Mouse (Mus musculus) spleen, postnatal 36 days (tissue): ENCODE results near the gene Osr1.

ENCODE experiments used
- DNase-seq, 2 experiments: peaks; one replicate each; pipeline ENCODE4 v3.0.0; 2022; ENCODE audit warnings: low spot score in 2 of 2, mixed read lengths in 1 of 2

The Osr1 gene

DNA sequence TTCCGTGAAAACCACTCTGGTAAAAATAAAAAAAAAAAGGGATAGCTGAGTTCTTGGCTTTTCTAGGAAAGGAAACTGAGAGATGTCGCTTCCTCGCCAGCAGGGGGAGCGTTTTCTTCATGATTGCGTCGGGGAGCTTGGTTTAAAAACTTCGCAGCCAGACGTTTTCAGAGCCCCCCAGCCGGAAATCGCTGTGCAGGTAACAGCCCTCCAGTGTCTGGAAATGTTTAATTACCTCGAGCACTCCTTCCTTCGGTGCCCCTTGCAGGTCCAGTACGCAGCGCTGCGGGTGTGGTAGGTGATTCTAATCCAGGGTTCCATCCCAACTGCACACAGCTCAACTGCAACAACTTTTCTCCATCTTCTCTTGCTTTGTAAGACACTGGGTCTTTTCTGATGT, at the start of gene Osr1:
Gene Osr1 (plus strand): TSS at position 146 of the 400 bp plus-strand sequence.
- no peak for DNase-seq

GRCm38 (mm10) chr12:9550328-9550727, 19.6 kb upstream of the Osr1 start:
- DNase-seq, result no peak

GRCm38 (mm10) chr12:9564956-9565355, 5.0 kb upstream of the Osr1 start:
- no peak for DNase-seq

DNA sequence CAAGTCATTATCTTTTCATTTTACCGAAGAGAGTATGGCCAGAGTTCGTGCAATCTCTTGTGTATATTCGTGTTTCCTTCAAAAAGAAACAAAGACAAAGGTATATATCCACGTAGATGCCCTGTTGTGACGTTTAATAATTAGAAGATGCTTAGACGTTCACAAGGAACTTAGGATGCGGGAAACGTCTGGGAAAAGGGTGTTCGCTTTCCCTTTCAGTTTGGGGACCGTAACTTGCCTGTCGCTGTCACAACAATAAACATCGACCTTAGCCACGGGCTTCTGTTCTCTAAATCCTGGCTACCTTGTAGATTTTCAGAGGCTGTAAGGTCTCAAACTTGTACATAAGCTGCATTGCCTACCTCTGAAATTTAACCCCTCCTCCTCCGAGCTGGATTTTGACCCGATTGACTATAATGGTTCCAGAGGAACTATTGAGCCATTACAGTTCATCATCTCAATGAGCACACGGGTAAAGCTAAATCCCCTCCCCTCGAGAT, 630 bp downstream of the Osr1 start:
- DNase-seq, result no peak

DNA sequence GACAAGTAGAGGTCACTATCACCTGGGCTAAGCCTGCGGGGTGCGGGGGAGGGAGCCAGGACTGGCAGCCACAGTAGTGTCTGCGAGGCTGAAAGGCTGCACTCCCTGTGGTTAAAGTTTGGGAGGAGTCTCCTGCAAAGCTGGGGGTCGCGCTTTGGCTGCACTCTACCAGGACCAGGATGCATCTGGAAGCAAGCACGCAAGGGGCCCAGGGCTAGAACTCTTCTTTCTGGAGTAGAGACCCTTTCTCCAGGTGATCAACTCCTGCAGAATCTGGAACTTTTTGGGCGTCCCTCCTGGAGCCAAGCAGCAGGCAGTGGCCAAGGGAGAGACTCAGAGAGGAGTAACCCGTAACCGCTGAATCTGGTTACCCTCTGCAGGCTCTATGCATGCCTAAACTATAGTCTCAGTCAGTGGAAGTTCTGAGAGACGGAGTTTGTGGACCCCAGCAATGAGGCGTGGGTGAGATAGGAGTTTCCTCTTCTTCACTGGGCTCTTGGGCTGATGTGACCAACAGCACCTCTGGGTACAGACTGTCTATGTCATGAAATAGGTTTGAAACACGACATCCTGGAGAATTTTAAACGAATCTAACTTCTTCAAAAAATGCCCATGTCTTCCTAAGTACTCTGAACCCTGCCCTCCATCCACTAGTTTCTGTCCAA, 1.5 kb downstream of the Osr1 start:
- DNase-seq, result no peak

DNA sequence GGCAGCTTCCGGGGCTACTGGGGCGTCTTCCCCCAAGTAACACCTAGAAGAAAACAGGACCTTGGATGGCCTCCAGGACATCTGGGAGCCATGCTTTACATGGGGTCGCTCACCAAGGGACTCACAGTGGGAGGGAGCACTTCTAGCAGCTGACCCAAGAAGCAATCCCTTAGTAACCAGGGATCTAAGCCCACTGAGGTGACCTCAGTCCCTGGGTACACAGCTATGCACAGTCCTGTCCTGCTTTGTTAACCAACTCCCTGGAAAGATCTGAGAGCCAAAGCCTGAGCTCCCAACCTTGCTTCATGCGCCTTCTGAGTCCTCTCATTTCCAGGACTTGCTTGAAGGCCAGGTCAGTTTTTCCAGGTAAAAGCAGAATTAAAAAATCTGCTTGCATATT, 2.1 kb downstream of the Osr1 start:
- DNase-seq, result no peak

DNA sequence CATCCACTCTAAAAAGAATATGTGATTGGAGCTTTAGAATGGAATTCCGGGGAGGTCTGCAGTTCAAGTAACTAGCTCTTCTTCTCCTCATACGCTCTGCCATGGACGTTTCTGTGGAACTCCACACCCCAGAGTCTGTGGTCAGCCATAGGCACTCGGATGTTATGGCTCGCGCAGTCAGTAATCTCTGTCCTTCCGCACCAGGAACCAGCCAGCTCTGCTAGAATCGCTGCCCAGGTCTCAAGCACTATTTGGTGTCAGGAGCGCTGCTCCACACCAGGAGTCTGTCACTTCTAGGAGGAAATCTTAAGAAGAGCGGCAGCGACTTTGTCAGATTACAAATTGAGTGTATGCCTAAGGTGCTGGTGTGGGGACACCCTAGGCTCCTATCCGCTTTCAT, 3.8 kb downstream of the Osr1 start:
- DNase-seq, result no peak

GRCm38 (mm10) chr12:9574244-9574871, 4.4 kb downstream of the Osr1 start:
- DNase-seq, result no peak

DNA sequence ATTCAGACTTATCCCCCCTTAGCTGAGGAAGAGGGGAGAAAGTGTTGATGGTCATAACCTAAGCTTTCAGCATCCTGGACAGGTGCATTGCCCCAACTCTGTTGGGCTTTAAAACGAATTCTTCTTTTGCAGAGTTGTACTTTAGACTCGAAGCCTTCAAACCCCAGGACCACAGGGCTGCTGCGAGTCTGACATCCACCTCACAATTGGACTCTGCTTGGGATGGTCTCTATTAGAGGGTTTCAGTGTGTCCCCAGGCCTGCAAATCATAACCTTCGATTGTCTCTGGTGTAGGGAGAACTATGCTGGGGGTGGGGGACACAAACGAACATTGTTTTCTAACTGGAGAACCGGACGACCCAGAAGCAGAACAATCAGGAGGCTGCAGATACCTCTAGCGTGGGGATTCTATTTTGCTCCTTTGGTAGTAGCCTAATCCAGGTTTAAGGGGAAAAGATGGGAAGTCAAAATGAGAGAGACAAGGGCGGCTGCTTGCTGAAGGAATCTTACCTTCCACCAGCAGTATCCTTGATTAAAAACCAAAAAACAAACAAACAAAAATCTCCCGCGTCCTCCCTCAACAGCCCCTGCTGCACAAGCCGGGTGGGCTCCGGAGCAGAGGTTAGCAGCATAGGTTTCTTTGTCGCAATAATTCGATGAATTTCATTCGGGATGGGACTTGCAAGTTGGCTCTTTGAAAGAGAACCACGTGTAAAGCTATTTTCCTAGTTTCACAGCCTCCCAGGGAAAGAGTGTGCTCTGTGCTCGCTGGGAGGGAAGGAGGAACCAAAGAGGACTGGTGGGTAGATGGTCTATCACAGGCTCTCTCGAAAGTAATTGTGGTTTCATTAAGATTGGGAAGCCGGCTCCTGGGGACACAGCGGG, 5.5 kb downstream of the Osr1 start:
- DNase-seq, result no peak

DNA sequence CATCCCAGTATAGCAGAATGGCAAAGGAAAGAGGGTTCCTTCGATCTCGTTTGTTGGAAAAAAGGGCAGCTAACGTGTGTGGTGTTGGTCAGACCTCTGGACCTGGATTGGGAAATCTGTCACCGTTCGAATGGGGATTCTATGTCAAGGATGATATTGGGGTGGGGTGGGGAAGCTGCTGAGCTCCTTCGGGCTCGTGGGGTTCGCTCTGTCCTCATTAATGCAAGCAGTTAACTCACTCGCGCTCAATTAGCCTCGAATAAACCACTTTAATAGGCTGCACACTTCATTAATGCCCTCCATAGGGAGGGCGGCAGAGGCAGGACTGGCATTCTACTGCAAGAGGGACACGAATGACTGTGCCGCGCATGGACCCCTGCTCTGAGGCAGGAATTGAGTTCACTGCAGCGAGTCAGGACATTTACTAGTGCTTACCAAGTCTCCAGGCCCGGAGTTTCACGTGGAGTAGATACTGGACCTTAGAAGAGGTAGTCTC, 6.2 kb downstream of the Osr1 start:
- no peak for DNase-seq

GRCm38 (mm10) chr12:9577610-9578009, 7.7 kb downstream of the Osr1 start:
- DNase-seq, result no peak

DNA sequence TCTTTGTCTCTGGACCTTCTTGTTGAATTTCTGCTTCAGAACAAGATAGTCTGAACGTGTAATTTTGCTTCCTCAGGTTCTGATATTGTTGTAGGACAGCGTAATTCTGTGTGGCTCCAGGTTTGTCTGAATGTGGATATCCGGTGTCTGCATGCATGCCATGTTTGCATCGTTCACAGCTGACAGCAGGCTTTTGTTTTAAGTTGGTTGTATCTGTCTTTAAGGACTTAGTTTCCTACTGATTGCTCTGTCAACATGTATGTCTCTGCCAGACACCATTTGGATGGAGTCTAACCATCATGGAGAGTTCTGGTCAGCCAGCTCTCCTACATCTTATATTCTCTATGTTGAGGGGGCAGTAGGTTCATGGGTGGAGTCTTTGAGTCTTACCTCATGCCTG, 8.7 kb downstream of the Osr1 start:
- no peak for DNase-seq

GRCm38 (mm10) chr12:9579301-9580030, 9.6 kb downstream of the Osr1 start:
- DNase-seq, result no peak

DNA sequence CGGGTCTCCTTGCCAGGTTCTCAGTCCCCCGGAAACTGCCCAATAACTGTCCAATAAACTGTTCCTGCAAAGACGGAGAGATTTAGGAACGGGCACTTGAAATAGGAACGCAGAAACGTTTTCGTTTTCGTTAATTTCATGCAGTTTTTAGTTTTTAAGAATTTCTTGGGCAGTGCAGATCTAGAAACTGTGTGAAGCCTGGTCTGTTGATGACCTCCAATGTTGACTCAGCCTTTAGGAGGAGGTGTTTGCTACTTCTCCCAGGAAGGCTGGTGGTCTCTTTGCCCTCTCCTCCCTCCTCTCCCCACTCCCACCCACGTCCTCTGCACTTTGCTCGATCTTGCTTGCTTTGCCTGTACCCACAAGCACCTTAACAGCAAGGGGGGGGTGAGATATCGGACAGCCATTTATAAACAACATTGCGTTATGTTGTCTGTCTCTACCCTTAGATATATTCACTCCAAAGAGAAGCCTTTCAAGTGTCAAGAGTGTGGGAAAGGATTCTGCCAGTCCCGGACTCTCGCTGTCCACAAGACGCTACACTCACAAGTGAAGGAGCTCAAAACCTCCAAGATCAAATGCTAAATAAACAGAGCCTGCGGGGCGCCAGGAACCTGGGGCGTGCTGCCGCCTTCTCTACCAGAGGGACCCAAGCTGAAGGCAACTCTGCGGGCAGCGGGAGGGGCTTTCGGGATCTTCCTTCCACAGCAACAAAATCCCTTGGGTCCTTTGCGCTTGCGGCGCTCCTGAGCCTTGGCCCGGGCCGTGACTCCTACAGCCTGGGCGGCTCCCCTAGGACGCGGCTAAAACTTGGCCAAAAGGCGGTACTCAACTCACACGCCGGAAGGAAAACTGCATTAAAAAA, 10.4 kb downstream of the Osr1 start:
- DNase-seq, result no peak

DNA sequence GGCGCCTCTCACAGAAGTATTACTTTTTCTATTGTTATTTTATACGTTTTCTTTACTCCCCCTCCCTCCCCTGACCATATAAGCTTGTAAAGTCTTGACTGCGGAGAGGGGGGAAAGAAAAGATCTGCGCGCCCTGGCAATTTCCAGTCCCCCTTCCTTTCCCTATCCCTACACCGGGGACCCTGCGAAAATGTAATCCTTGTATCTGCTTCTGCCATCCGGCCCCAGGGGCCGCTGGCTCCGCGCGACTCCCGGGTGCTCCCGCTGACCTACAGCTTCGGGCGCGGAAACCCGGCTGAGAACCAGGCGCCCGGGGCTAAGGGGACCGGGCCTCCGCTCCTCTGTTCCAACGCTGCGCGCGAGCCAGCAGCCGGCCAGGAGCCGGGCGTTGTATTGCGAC, 11.1 kb downstream of the Osr1 start:
- DNase-seq, result no peak

- DNase-seq, result no peak
Measured at GRCm38 (mm10) chr12:9581506-9581905, 11.6 kb downstream of the Osr1 start.

DNA sequence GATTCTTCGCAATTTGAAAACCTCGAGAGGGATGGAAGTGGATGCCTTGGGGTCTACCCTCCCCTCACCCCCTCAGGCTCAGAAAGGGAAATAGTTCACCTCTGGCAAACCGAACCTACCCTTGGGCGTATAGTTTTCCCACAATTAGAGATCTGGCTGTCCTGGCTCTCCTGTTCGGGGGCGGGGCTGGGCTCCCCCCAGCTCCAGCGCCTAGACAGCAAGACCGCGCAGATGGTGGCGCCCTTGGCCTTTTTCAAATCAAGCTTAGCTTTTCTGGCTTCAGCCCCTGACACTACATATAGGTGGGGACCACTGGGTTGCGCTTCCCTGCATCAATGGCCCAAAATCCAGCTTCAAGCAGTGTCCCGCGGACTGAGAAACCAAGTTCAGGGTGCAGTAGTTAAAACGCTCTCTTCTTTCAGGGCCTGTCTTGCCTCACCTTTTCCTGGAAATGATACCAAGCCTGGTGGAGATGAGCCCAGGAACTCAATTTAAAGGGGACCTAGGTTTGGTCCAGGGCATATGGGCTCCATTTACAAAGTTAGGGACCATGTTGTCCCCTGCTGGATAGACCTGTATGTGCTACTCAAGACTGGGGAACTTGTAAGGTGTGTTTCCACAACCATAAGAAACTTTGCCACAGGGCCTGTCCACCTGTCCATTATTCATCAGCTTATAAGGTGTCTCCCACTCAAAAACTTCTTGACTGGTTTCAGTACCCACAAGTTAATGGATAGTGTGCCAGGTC, 12.5 kb downstream of the Osr1 start:
- DNase-seq, result no peak

DNA sequence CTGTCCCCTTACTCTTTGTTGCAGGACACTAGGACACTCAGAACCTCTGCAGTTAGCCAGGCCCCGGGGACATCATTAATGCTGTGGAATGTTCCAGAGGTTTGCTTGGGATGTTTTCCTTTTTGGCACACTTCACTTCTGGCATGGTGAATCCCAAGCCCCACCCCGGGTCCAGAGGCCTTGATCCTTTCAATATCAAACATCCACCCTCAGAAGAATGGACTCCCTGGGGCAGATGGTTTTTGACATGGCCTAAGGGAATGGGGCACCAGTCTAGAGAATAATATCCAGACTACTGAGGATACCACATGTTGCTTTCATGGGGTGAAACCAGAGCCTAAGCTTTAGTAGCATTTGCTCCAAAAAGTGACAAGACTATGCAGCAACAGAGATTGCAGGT, 13.5 kb downstream of the Osr1 start:
- DNase-seq, result no peak

GRCm38 (mm10) chr12:9584366-9585084, 14.6 kb downstream of the Osr1 start:
- no peak for DNase-seq
